Mouse (Mus musculus) hindbrain, embryonic 12.5 days (tissue): ENCODE data around the gene Rnf167. TPM values are rescaled to one million over a fixed set of nuclear protein-coding genes. Genes with fewer than 3 reads are reported as not detected.
A peak's percentile ranks its signal among the peaks of the same experiment; 100 is the strongest.

Experiments
- ATAC-seq: fragments of 200-750 bp; cut with Nextera tagmentation; 2 replicates; pipeline ENCODE4 v1.8.0; 2017; ENCODE audit warnings: moderate TSS enrichment; ENCODE audit not compliant: low FRiP score
- H3K27ac ChIP-seq: fragments of 300-500 bp; sonication (generic); 2 replicates; pipeline ENCODE4 v1.5.1; 2016; ENCODE audit warnings: mild to moderate bottlenecking
- H3K27me3 ChIP-seq: fragments of 300-500 bp; sonication (generic); 2 replicates; pipeline ENCODE4 v1.6.1; 2016; ENCODE audit warnings: mild to moderate bottlenecking
- H3K36me3 ChIP-seq: fragments of 300-500 bp; sonication (generic); 2 replicates; pipeline ENCODE4 v1.6.1; 2016; ENCODE audit warnings: mild to moderate bottlenecking
- H3K4me1 ChIP-seq: fragments of 300-500 bp; sonication (generic); 2 replicates; pipeline ENCODE4 v1.6.1; 2016
- H3K4me2 ChIP-seq: fragments of 300-500 bp; sonication (generic); replicated peaks from 2 replicates; pipeline ENCODE4 v1.6.1; 2016; ENCODE audit warnings: mild to moderate bottlenecking
- H3K4me3 ChIP-seq: fragments of 300-500 bp; sonication (generic); 2 replicates; pipeline ENCODE4 v1.5.1; 2016; ENCODE audit warnings: mild to moderate bottlenecking
- H3K9ac ChIP-seq: fragments of 300-500 bp; sonication (generic); 2 replicates; pipeline ENCODE4 v1.6.1; 2016; ENCODE audit warnings: mild to moderate bottlenecking, moderate library complexity
- H3K9me3 ChIP-seq: fragments of 300-500 bp; sonication (generic); replicated peaks from 2 replicates; pipeline ENCODE4 v1.6.1; 2016; ENCODE audit warnings: mild to moderate bottlenecking
- WGBS: fragments of 180-500 bp; shearing (Covaris S2); methylation state at CpG from one replicate; pipeline ENCODE4 v1.1.7; 2016; 5-methylcytosine and 5-hydroxymethylcytosine counted together
- polyA plus RNA-seq: library from polyadenylated mRNA; unstranded; fragments of >200 nt; fragmentation: Nextera tagmentation; extraction: Ambion mirVana; gene quantifications from 2 replicates; pipeline ENCODE4 v1.2.1, GENCODE M21; 2016

Rnf167 gene
- 96.0 and 102 TPM in 2 replicates for polyA plus RNA-seq

DNA sequence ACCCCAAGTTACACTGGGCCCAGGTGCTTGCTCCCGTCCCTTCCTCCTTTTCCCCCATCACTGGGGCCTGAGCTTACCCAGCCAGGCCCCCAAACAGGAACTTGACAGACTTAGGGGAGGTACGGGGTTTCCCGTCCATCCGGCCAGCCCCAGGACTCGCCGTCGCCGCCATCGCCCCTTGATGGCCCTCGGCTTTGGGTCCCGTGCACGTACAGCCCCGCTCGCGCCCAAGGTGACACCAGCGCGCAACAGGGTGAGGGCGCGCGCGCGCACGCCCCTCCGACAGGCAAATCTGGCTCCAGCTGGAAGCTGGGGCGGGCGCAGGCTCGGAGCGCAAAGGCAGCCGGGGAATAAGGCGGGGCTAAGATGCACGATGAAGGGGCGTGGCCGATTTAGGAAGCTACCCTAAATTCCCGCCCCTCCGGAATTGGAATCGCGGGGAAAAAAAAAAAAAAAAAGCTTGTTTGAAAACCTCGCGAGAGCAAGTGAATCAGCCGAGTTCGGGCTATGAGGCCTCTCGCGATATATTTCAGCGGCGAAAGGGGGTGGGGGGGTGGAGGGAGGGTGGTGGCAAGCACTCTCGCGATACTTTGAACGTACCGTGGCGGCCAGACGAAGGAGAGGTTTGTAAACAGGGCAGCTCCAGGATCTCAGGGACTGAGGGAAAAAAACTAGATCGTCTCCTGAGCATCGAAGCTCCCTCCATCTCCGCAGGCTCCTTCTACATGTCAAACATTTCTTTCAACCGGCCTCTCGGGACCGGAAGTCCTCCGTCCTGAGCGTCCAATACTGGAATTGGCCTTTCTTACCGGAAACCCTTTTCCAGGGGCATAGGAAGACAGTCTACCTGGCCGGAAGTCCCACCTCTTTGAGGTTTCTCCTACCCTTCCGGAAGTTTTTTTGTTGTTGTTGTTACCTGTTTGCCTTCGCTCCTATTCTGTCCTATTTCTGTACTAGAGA lies at the start of gene Rnf167, which contains the start of gene Slc25a11:
Gene Rnf167, plus strand, starts transcription at position 545 of the 960 bp plus-strand sequence.
Gene Slc25a11, minus strand, starts transcription at position 789 of the 960 bp plus-strand sequence.
- no peaks in the 10 kb centered on the region for H3K9me3 ChIP-seq
- peak within 1 kb of the TSS; percentile 93 for H3K27ac ChIP-seq
- peak within 1 kb of the TSS; percentile 81 for H3K9ac ChIP-seq
- peak; percentile 89 for ATAC-seq
- under 1% methylated on average over 63 of the region's 63 CpGs for WGBS
- peak within 1 kb of the TSS; percentile 99 for H3K4me2 ChIP-seq
- no peaks in the 10 kb centered on the region for H3K27me3 ChIP-seq
- peak within 1 kb of the TSS; percentile 66 for H3K4me3 ChIP-seq
- H3K4me1 ChIP-seq, result peaks cover 38% of the 10 kb centered on the region
- H3K36me3 ChIP-seq, result peaks cover 52% of the 10 kb centered on the region

- H3K36me3 ChIP-seq, result peaks cover 30% of the 10 kb centered on the region
- ATAC-seq, result no peak
- H3K9ac ChIP-seq, result no peak overlapping the region
- peaks cover 13% of the 10 kb centered on the region for H3K4me1 ChIP-seq
- no peaks in the 10 kb centered on the region for H3K9me3 ChIP-seq
- WGBS, result 76% methylated on average over 6 of the region's 6 CpGs
- H3K27ac ChIP-seq, result no peak overlapping the region
- H3K4me2 ChIP-seq, result no peak overlapping the region
- H3K27me3 ChIP-seq, result no peaks in the 10 kb centered on the region
- H3K4me3 ChIP-seq, result no peak overlapping the region
Observed at GRCm38 (mm10) chr11:70597301-70597700, 49.7 kb upstream of the Rnf167 start.

- WGBS, result 90% methylated on average over 9 of the region's 9 CpGs
- no peak for ATAC-seq
Observed at GRCm38 (mm10) chr11:70598451-70598953, 48.5 kb upstream of the Rnf167 start.

GRCm38 (mm10) chr11:70605024-70605566 lies 41.9 kb upstream of the Rnf167 start:
- H3K9me3 ChIP-seq, result no peaks in the 10 kb centered on the region
- no peak overlapping the region for H3K27ac ChIP-seq
- ATAC-seq, result no peak
- 60% methylated on average over 14 of the region's 14 CpGs for WGBS
- no peak overlapping the region for H3K4me2 ChIP-seq
- H3K4me3 ChIP-seq, result no peak overlapping the region
- peaks cover 73% of the 10 kb centered on the region for H3K36me3 ChIP-seq
- no peaks in the 10 kb centered on the region for H3K27me3 ChIP-seq
- H3K9ac ChIP-seq, result no peak overlapping the region
- no peaks in the 10 kb centered on the region for H3K4me1 ChIP-seq

More at GRCm38 (mm10) chr11:70598451-70598953, 48.5 kb upstream of the Rnf167 start:
- Histone ChIP-seq H3K36me3 (peaks cover 33% of the 10 kb centered on the region), H3K27me3 (no peaks in the 10 kb centered on the region), H3K9me3 (no peaks in the 10 kb centered on the region), H3K4me3 (no peak overlapping the region), H3K27ac (no peak overlapping the region), H3K9ac (no peak overlapping the region), H3K4me2 (no peak overlapping the region), H3K4me1 (peaks cover 13% of the 10 kb centered on the region)

- Histone ChIP-seq H3K4me2 (no peak overlapping the region), H3K9me3 (no peaks in the 10 kb centered on the region), H3K4me3 (no peak overlapping the region), H3K4me1 (no peaks in the 10 kb centered on the region), H3K27me3 (no peaks in the 10 kb centered on the region), H3K27ac (no peak overlapping the region; the same call in 1 of the 2 replicates), H3K36me3 (peaks cover 89% of the 10 kb centered on the region), H3K9ac (no peak overlapping the region)
- WGBS, result 78% methylated on average over 11 of the region's 12 CpGs
- ATAC-seq, result no peak
Observed at GRCm38 (mm10) chr11:70606717-70607116, 40.3 kb upstream of the Rnf167 start.

- Histone ChIP-seq H3K9me3 (no peaks in the 10 kb centered on the region), H3K4me2 (no peak overlapping the region), H3K4me3 (no peak overlapping the region), H3K4me1 (no peaks in the 10 kb centered on the region), H3K27ac (no peak overlapping the region), H3K27me3 (no peaks in the 10 kb centered on the region), H3K36me3 (peaks cover 91% of the 10 kb centered on the region), H3K9ac (no peak overlapping the region)
- no peak for ATAC-seq
- WGBS, result 95% methylated on average over 9 of the region's 9 CpGs
Observed at GRCm38 (mm10) chr11:70607611-70608010, 39.4 kb upstream of the Rnf167 start.

DNA sequence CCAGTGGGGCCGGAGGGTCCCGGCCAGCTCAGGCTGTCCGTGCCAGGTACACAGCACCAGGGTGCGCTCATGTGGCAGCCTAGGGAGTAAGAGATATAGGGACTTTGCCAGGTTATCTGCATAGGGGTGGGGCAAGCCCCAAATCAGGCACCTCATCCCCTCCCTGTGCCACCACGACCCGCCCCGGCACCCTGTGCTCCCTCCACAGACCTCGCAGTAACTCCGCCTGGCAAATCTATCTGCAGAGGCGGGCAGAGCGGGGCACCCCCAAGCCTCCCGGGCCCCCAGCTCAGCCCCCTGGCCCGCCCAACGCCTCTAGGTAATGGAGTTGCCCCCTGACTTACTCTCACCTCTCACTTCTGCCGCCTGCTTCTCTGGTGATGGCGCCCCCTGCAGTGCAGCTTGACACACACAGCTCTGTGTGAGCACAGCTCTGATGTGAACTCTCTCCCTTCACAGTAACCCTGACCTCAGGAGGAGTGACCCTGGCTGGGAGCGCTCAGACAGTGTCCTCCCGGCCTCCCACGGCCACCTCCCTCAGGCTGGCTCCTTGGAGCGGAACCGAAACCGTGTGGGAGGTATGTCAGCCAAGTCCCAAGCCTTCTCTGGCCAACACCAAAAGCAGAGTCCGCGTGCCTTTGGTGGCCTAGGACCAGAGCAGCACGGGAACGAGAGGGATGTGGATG lies 38.5 kb upstream of the Rnf167 start:
- Histone ChIP-seq H3K9ac (no peak overlapping the region), H3K4me3 (no peak overlapping the region), H3K36me3 (peaks cover 96% of the 10 kb centered on the region), H3K9me3 (no peaks in the 10 kb centered on the region), H3K4me1 (no peaks in the 10 kb centered on the region), H3K27me3 (no peaks in the 10 kb centered on the region), H3K4me2 (no peak overlapping the region), H3K27ac (no peak overlapping the region)
- no peak for ATAC-seq
- 84% methylated on average over 26 of the region's 26 CpGs for WGBS

DNA sequence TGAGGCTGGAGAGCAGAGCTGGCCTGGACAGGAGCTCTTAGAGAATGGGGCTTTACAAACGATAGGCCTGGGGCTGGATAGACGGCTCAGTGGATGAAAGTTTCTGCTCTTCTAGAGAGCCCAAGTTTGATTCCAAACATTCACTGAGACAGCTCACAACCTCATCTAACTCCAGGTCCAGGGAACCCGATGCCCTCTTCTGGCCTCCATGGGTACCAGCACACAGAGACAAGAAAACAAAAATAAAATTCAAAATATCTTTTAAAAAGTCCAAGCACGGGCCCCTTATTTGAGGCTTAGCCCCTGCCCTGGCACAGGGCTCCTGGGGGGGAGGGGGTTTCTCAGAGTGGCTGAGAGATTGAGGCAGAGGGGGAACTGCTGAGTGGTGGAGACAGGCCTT lies 36.3 kb upstream of the Rnf167 start:
- Histone ChIP-seq H3K4me3 (no peak overlapping the region), H3K27ac (no peak overlapping the region), H3K9me3 (no peaks in the 10 kb centered on the region), H3K9ac (no peak overlapping the region), H3K4me1 (peaks cover 9% of the 10 kb centered on the region), H3K27me3 (peaks cover 6% of the 10 kb centered on the region; the same call in 1 of the 2 replicates), H3K4me2 (no peak overlapping the region), H3K36me3 (peaks cover 80% of the 10 kb centered on the region)
- WGBS, result 91% methylated on average over 4 of the region's 4 CpGs
- no peak for ATAC-seq

- H3K27me3 ChIP-seq, result peaks cover 14% of the 10 kb centered on the region
- no peak overlapping the region for H3K4me2 ChIP-seq
- H3K9ac ChIP-seq, result no peak overlapping the region
- peaks cover 62% of the 10 kb centered on the region for H3K36me3 ChIP-seq
- no peaks in the 10 kb centered on the region for H3K9me3 ChIP-seq
- peaks cover 9% of the 10 kb centered on the region for H3K4me1 ChIP-seq
- H3K4me3 ChIP-seq, result no peak overlapping the region
- no peak overlapping the region for H3K27ac ChIP-seq
- 79% methylated on average over 7 of the region's 7 CpGs for WGBS
- ATAC-seq, result no peak
Observed at GRCm38 (mm10) chr11:70612505-70612904, 34.5 kb upstream of the Rnf167 start.

GRCm38 (mm10) chr11:70615074-70615473 lies 32.0 kb upstream of the Rnf167 start:
- H3K27me3 ChIP-seq, result peaks cover 14% of the 10 kb centered on the region
- peak overlapping the region; percentile 54 for H3K4me2 ChIP-seq
- H3K9ac ChIP-seq, result peak overlapping the region; percentile 47
- no peak for ATAC-seq
- peak overlapping the region; percentile 25 for H3K4me3 ChIP-seq
- no peaks in the 10 kb centered on the region for H3K9me3 ChIP-seq
- H3K27ac ChIP-seq, result no peak overlapping the region
- peaks cover 36% of the 10 kb centered on the region for H3K36me3 ChIP-seq
- peaks cover 9% of the 10 kb centered on the region for H3K4me1 ChIP-seq
- WGBS, result 1% methylated on average over 17 of the region's 17 CpGs

GRCm38 (mm10) chr11:70615516-70616093 lies 31.4 kb upstream of the Rnf167 start, which contains the start of gene 4930544D05Rik:
Gene 4930544D05Rik, plus strand, starts transcription at chr11:70615848.
- ATAC-seq, result no peak
- Histone ChIP-seq H3K27ac (no peak within 1 kb of the TSS), H3K9me3 (no peaks in the 10 kb centered on the region), H3K4me2 (peak within 1 kb of the TSS; percentile 54), H3K9ac (peak within 1 kb of the TSS; percentile 47), H3K4me1 (peaks cover 9% of the 10 kb centered on the region), H3K36me3 (peaks cover 31% of the 10 kb centered on the region), H3K4me3 (peak within 1 kb of the TSS; percentile 25), H3K27me3 (peaks cover 14% of the 10 kb centered on the region)
- 14% methylated on average over 21 of the region's 21 CpGs for WGBS
